Mouse (Mus musculus) frontal cortex, postnatal 36 days (tissue): ENCODE measurements at regions not wholly inside any gene's neighbourhood (a gene's known extent, or its start where the extent isn't known, plus 50 kb on each side); places are given as distances from the start of the nearest gene placed in this dataset.

Source experiments
- DNase-seq, 2 experiments: peaks; one replicate each; pipeline ENCODE4 v3.0.0; 2022; ENCODE audit warnings: low spot score in 2 of 2

DNA sequence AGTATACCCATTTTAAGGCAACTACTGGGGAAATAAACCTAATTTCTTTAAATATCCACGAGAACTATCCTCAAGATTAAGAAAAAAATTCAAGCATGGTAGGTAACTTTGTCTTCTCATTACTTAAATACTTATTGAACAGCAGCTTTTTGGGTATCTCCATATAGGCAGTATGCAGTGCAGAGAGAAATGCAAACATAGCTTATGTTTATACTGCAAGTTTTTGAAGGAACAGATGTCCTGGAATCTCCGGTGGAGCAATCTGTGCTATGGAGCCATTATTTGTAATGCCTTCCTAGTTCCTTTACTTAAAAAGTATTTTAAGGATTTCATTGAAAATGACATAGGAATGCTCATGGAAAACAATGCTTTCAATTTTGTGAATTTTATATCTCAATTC is 91.7 kb upstream of the Adgrb3 start:
- peak in 1 of 2 experiments; percentile 3 for DNase-seq

DNA sequence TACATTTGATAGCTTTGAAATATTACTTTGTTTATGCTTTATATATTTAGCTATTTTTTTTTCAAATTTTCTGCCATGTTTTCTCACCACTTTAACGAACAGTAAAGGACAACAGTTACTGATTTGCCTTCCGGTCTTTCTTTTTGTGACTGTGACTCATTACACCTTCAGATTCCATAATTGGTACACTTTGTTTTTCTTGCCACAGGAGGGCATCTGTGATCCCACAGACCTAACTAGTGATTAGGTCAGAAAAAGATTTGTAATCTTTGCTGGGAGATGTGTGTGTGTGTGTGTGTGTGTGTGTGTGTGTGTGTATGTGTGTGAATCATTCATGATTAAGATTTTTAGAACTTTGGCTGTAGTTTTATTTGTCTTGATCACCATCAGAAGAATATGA is 64.7 kb upstream of the Adgrb3 start:
- no peak for DNase-seq

DNA sequence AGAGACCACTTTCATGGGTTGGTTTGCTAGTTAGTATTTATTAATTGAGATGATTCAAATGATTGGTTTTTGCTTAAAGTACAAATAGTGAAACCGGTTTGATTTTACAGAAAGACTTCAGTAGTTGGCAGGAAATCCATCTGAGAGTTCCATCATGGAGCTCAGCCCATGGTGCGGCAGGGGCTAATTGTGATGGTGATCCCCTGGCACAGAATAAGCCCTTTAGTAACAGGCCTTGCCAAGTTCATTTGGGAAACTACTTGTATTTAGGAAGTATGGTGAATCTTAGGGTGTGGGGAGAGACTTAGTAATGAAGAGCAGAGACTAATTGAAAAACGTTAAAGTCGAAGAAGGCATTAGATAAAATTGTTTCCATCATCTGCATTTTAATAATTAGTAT is 63.5 kb upstream of the Adgrb3 start:
- peak in 1 of 2 experiments; percentile 4 for DNase-seq

DNA sequence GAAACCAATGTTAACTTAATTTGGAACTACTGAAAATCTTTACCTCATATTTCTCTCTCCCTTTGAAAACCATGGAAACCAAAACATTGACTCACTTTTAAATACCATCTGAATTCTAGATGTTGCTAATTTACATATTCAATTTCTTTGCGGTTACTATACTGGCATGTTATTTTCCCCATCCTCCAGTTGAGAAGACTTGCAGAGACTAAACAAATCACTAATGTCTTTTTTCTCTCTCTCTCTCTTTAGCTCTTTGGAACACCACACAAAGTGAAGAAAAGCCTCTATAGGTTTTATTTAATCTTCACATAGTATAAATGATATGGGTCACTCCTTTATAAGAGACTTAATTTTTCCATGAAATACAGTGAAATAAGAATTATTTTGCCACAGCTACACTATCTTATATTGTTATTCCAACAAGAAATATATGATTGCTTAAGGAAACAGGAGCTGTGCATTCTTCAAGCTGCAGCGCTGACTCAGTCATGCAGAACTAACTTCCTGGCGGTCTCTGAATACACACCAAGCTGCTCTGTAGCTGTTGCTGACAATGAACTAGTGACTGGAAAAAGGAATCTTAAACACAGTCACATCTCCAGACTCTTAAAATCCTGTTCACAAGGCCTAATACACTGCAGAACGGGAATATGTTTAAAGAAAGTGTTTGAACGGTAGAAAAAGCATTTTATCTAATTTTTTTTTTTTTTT is 62.7 kb upstream of the Adgrb3 start:
- DNase-seq = peak; percentile 3 to 4

DNA sequence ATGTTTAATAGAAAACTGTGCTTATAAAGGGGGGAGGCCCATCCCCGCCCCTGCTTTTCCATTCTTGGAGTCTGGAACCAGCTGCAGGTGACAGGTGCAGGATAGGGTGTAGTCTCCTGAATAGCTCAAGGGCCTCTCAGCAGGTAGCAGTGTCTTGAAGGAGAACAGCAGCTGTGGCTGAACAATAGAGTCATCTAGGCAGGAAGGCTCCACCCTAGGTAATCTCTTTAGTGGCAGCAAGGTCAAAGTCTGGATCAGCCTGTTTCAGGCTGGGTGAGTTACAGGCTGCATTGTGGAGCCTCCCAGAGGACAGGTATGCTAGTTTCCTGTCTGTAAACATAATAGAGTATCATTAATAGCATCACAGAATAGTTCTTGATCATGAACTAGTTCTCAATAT is 58.5 kb upstream of the Adgrb3 start:
- DNase-seq = no peak

DNA sequence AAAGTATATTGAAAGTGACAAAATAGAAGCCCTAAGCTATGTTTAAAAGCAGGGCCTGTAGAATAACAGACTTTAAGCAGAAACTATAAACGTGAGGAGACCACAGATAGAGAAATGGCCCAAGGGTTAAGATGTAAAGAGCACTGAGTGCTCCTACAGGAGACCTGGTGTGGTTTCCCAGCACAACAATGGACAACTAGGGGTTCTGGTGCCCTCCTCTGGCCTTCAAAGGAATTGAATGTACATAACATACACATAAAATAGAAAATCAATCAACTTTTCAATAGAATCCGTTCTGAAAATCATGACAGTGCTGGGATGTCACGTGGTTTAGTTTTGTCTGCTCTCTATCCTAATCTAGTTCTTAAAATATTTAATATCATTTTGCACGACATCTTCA is 55.5 kb upstream of the Adgrb3 start:
- DNase-seq = no peak
